Mouse (Mus musculus) v-Abl transformed pro-B cells (cell line): ENCODE measurements around the gene Gm3095.
"Not testable (repeated sequence)": the region's sequence is repeated elsewhere in the genome, so short reads cannot be mapped to it uniquely, and the experiment has no call there.

Source experiments
- in situ Hi-C, 2 experiments: fragments of 400-800 bp; cut with MboI; formaldehyde crosslinking; loops; one replicate each; pipeline ENCODE4 v1.15.1; 2025; ENCODE audit not compliant: unreplicated experiment in 2 of 2

Gm3095 gene

GRCm38 (mm10) chr14:3963247-3963646 lies at the start of gene Gm3095:
TSS of gene Gm3095 (plus strand) at chr14:3963547.
- in situ Hi-C loops: not testable (repeated sequence)

GRCm38 (mm10) chr14:3931456-3931855 lies 31.9 kb upstream of the Gm3095 start, which contains the start of gene Gm3029:
TSS of gene Gm3029 (plus strand) at chr14:3931756.
- in situ Hi-C loops: not testable (repeated sequence)

GRCm38 (mm10) chr14:3998094-3998493 lies 34.7 kb downstream of the Gm3095 start, which contains the start of gene Gm3099:
TSS of gene Gm3099 (plus strand) at chr14:3998394.
- in situ Hi-C loops: not testable (repeated sequence)
